Mouse (Mus musculus) frontal cortex, adult 2 months (tissue): ENCODE data around the gene Cdc7. TPM values are rescaled to one million over a fixed set of nuclear protein-coding genes. Genes with fewer than 3 reads are reported as not detected.

Experiments
- DNase-seq, 2 experiments: peaks; one replicate each; pipeline ENCODE4 v3.0.0; 2022; ENCODE audit warnings: low spot score in 1 of 2; ENCODE audit errors: extremely low spot score in 1 of 2
- polyA plus RNA-seq: library from polyadenylated mRNA; depleted of rRNA; stranded (reverse); fragments of >200 nt; gene quantifications from 2 replicates; pipeline ENCODE4 v1.2.3, GENCODE M21; 2012; rRNA removed

The Cdc7 gene
- polyA plus RNA-seq, 1 experiment = 24.2 TPM

DNA sequence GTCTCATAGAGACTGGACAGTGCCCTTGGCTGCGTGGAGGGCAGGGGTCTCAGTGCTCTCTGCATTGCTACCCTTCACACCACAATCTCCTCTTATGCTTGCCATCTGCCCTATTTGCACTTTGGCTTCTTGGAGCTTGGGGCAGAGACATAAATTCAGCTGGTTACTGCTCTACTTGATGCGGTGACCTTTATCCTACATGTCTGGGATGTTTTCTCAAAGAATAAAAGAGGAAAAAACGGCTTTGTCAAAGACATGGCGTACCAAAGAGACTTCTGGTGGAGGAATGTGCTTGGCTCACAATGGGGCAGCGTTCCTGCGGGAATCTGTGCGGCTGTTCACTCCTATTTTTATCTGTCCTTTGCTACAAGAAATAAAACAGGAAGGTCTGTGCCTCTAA is 56.2 kb downstream of the Cdc7 start:
- no peak for DNase-seq

DNA sequence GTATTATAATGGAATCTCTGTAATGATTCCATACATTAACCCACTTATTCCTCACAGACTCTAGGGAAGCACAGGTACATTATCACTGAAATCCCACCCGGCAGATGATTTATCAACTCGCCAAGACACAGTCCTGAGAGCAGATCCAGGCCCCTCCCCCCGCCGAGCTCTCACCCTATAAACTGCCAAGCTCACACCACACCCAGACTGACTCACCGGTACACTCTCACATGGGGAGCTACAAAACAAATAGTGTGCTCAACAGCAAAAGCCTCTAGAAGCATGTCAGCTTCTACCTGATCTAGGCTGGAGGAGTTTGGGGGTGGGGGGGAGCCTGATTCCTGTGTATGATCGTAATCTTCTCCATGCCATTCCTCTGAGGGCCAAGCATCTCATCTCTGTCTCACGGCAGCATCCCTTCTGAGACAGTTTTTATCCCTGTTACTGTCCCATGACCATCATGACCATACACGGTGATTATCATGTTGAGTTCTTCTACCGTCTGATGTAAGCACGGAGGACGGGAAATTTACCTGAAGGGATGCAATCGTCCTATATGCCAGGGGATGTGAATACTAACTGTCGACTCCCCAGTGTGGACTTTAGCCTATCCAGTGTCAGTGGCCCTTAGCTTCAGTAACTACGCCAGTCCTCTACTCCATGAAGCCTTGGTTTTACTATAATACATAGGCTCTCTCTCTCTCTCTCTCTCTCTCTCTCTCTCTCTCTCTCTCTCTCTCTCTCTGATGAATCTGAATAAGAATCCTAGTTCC is 57.4 kb downstream of the Cdc7 start:
- DNase-seq = no peak

DNA sequence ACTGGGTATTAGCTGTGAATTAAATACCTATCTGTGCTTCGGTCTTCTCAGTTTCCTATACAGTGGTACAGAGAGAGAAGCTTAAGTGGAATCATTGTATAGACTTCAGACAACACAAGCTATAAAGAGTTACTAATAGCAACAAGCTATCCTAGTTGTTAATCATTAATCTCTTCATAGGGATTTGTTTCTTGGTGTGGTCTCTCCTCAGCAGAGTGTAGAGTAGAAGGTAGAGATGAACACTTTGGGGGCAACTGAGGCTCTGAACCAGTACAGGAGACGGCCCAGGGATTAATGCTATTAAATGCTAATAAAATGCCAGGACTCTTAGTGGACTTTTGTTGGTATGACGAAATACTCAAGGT is 57.9 kb downstream of the Cdc7 start:
- DNase-seq = no peak

- no peak for DNase-seq
Observed at GRCm38 (mm10) chr5:107023951-107024350, 59.8 kb downstream of the Cdc7 start.

DNA sequence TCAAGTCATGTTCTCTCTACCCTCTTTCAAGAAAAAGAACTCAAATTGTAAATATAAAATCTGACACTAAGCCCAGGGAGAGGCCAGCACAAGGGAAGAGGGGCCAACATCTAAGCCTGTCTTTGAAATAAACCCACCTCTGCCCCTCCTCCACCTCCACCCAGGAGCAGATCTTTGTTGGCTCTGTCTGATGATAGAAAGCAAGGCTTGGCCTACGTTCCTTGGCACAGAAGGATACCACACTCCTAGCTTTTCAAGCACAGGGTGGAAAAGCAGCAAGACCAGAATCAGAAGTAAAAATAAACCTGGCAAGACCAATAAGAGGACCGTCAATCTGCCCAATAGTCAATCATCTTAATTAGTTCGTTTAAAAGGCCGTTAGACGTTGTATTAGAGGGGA is 61.2 kb downstream of the Cdc7 start:
- no peak for DNase-seq

DNA sequence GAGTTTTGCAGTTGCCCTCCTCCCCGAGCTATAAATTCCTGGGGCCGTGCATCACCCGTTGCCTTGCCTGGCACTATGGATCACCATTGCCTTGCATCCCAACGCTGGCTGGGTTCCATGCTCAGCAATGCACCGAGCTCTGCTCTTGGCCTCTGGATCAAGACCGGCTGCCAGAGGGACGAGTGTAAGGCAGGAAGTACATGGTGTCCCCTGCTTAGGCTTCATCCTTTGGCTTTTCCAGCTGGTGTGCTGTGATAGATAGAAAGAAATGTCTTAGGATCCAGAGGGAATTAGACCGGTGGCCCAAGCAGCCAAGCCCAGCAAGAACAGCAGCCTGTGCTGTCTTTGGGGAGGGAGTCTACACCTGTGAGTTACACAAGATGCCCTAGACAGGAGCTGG is 61.7 kb downstream of the Cdc7 start:
- no peak for DNase-seq

GRCm38 (mm10) chr5:107027616-107028015 is 63.5 kb downstream of the Cdc7 start:
- DNase-seq = no peak

GRCm38 (mm10) chr5:107028557-107028956 is 64.4 kb downstream of the Cdc7 start:
- no peak for DNase-seq

- no peak for DNase-seq
Observed at GRCm38 (mm10) chr5:107029801-107030200, 65.7 kb downstream of the Cdc7 start.

DNA sequence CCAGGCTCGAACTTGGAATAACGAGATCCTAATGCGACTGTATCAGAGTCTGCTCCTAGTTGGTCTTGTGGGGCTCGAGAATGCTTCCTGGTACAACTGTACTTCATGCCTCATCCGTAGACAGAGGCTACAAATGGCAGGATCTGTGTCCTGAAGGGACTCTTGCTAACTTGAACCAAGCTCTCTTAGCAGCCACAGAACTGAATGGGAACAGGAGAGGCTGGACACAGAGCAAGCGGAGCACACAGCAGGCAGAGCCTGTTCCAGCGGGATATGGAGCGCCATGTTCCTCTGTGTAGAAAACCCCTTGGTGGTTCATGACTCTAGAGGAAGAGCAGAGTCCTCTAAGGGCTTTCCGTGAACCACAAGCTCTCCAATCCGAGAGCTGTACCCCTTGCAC is 66.7 kb downstream of the Cdc7 start:
- no peak for DNase-seq

Other genes with a start within 250 kb of the Cdc7 start
- 2.3 and 2.5 TPM in 2 replicates for gene Hfm1, start 38.0 kb upstream of the Cdc7 start, polyA plus RNA-seq